13 mouse cellular contexts compared by ENCODE assay signal in the genomic region with DNA sequence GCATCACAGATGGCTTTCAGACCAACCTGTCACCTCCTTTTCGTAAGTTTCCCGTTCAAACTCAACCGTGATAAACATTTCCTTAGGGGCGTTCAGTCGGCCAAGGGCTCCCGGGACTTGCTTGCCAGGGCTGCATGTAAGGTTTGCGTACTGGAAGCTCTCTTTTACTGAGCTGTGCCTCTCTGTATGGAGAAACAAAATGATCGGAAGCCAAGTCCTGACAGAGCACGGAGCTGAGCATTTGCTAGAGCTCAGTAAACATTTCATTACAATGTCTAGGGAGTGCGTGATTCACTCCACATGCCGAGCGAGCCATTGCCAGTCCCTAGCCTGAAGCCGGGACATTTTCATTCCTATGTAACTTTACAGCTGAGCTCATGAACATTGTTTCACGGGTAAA. TPM values are rescaled to one million over a fixed set of nuclear protein-coding genes. Genes with fewer than 3 reads are reported as not detected.
DNase-seq lines count a peak whose midpoint lies in the region; ATAC-seq lines count a peak whose summit lies in the region.
"Had no signal": no experiment of that assay in that cellular context is flagged by ENCODE, and none has a peak within 500 bp of the region (broad histone marks: within the 10 kb centered on the region; RNA-seq: fewer than 3 reads in every experiment).

No protein-coding gene starts in this region.

- peak overlapping the region; percentile 54; the same call in 1 of the 2 replicates for H3K27ac ChIP-seq in intestine, embryonic 16.5 days (ENCODE audit: low read length)
- H3K27ac ChIP-seq: hindbrain, postnatal 0 days; limb, embryonic 12.5 days had no signal

- H3K27me3 ChIP-seq in intestine, embryonic 16.5 days (replicated peaks; ENCODE audit: control insufficient read depth, insufficient read depth, low read length), result no peaks in the 10 kb centered on the region
- H3K27me3 ChIP-seq: limb, embryonic 12.5 days had no signal

- peak; percentile 33 to 34 for DNase-seq in cerebellum, postnatal 25 days
- no peak for DNase-seq in cerebellum, adult 8-10 months
- DNase-seq in layer of hippocampus, adult 9-11 months, result peak; percentile 13
- DNase-seq in layer of hippocampus, postnatal 25 days (ENCODE audit: extremely low spot score in 1 of 2, low spot score in 1 of 2), result no peak
- DNase-seq in lung, postnatal 4 days, result peak; percentile 49 to 74
- no peak for DNase-seq in thymus, postnatal 25 days
- no peak for DNase-seq in heart, postnatal 14 days
- DNase-seq: gastrocnemius, postnatal 25 days had no signal

- H3K4me3 ChIP-seq in intestine, embryonic 16.5 days (ENCODE audit: low read length), result no peak overlapping the region
- H3K4me3 ChIP-seq: limb, embryonic 12.5 days had no signal

- H3K4me2 ChIP-seq in intestine, embryonic 16.5 days (ENCODE audit: low read depth, low read length), result no peak overlapping the region
- H3K4me2 ChIP-seq: limb, embryonic 12.5 days had no signal

- no peaks in the 10 kb centered on the region; the same call in 1 of the 2 replicates for H3K4me1 ChIP-seq in intestine, embryonic 16.5 days (ENCODE audit: control insufficient read depth, insufficient read depth, low read length)

- H3K36me3 ChIP-seq in intestine, embryonic 16.5 days (ENCODE audit: control insufficient read depth, insufficient read depth, low read length), result no peaks in the 10 kb centered on the region
- H3K36me3 ChIP-seq: limb, embryonic 12.5 days had no signal

- 47% methylated on average over 14 of the region's 14 CpGs for WGBS in intestine, embryonic 16.5 days

- intact Hi-C loops in heart, postnatal 14 days (cut with DNase I), result no loop called here

- no peaks in the 10 kb centered on the region for H3K9me3 ChIP-seq in intestine, embryonic 16.5 days (ENCODE audit: control insufficient read depth, low read length)
- H3K9me3 ChIP-seq: G1E; limb, embryonic 12.5 days had no signal

- no peak overlapping the region for H3K9ac ChIP-seq in intestine, embryonic 16.5 days (ENCODE audit: low read depth, low read length)
- H3K9ac ChIP-seq: limb, embryonic 12.5 days had no signal

- peak; percentile 53; the same call in 1 of the 2 replicates for ATAC-seq in intestine, embryonic 16.5 days
- ATAC-seq: hindbrain, postnatal 0 days had no signal

RNA-seq across cellular contexts. Expression of a gene that starts 40.2 kb away (rescaled TPM):
- total RNA-seq in layer of hippocampus, postnatal 25 days (2021), result under 1 TPM; 0.84 to 0.94 TPM
- polyA plus RNA-seq in intestine, embryonic 16.5 days (2015; fragmentation: Nextera tagmentation; extraction: Ambion mirVana), result 2.5 and 2.9 TPM in 2 replicates
- total RNA-seq in heart, postnatal 14 days (2021), result 10 to 100 TPM; 15.4 to 15.6 TPM
- total RNA-seq: monocyte, adult 5-6 weeks had no signal

RNA-seq across cellular contexts. Expression of a gene that starts 43.5 kb away (rescaled TPM):
- total RNA-seq in layer of hippocampus, postnatal 25 days (2021), result 100 to 1,000 TPM; 194 to 212 TPM
- polyA plus RNA-seq in intestine, embryonic 16.5 days (2015; fragmentation: Nextera tagmentation; extraction: Ambion mirVana), result 0.39 and 0.80 TPM in 2 replicates
- under 1 TPM; 0.20 to 0.29 TPM for total RNA-seq in heart, postnatal 14 days (2021)
- total RNA-seq: monocyte, adult 5-6 weeks had no signal
- polyA plus RNA-seq: G1E had no signal

Comparison
In these comparisons a context has a peak if more than half of its experiments do, and no peak if none do; other contexts are left out.
1. DNase-seq: peak in cerebellum, postnatal 25 days (2 of 2), layer of hippocampus, adult 9-11 months (single experiment) and lung, postnatal 4 days (2 of 2); none in cerebellum, adult 8-10 months (single experiment), layer of hippocampus, postnatal 25 days (0 of 2), thymus, postnatal 25 days (single experiment) and heart, postnatal 14 days (0 of 2).
2. RNA of a gene that starts 40.2 kb away (total RNA-seq): 15.4 to 15.6 TPM in heart, postnatal 14 days; 0.84 to 0.94 TPM in layer of hippocampus, postnatal 25 days; every median in the first group is over 4 times any median in the second.
3. RNA of a gene that starts 43.5 kb away (total RNA-seq): 194 to 212 TPM in layer of hippocampus, postnatal 25 days; 0.20 to 0.29 TPM in heart, postnatal 14 days; every median in the first group is over 100 times any median in the second.